Mouse (Mus musculus) intestine, postnatal 0 days (tissue): ENCODE measurements around the gene Hist2h3c2. TPM values are rescaled to one million over a fixed set of nuclear protein-coding genes. Genes with fewer than 3 reads are reported as not detected.
A peak's percentile ranks its signal among the peaks of the same experiment; 100 is the strongest.

Experiments
- ATAC-seq: fragments of 200-750 bp; cut with Nextera tagmentation; 2 replicates; pipeline ENCODE4 v1.8.0; 2017; ENCODE audit warnings: mild to moderate bottlenecking, moderate TSS enrichment, moderate library complexity
- H3K27ac ChIP-seq: fragments of 300-500 bp; sonication (generic); 2 replicates; pipeline ENCODE4 v1.5.1; 2014; ENCODE audit warnings: mild to moderate bottlenecking, low read depth, low read length, moderate library complexity
- H3K27me3 ChIP-seq: fragments of 300-500 bp; sonication (generic); replicated peaks from 2 replicates; pipeline ENCODE4 v1.6.1; 2014; ENCODE audit warnings: low read length, mixed read lengths; ENCODE audit not compliant: control insufficient read depth, insufficient read depth
- H3K36me3 ChIP-seq: fragments of 300-500 bp; sonication (generic); 2 replicates; pipeline ENCODE4 v1.6.1; 2014; ENCODE audit warnings: mild to moderate bottlenecking, moderate library complexity; ENCODE audit not compliant: control insufficient read depth, insufficient read depth
- H3K4me1 ChIP-seq: fragments of 300-500 bp; sonication (generic); replicated peaks from 2 replicates; pipeline ENCODE4 v1.6.1; 2014; ENCODE audit warnings: antibody characterized with exemption, low read length, mixed read lengths; ENCODE audit not compliant: control insufficient read depth, insufficient read depth
- H3K4me2 ChIP-seq: fragments of 300-500 bp; sonication (generic); replicated peaks from 2 replicates; pipeline ENCODE4 v1.6.1; 2014; ENCODE audit warnings: low read depth, mild to moderate bottlenecking, moderate library complexity
- H3K4me3 ChIP-seq: fragments of 300-500 bp; sonication (generic); 2 replicates; pipeline ENCODE4 v1.5.1; 2014; ENCODE audit warnings: low read depth, low read length
- H3K9ac ChIP-seq: fragments of 300-500 bp; sonication (generic); 2 replicates; pipeline ENCODE4 v1.6.1; 2014; ENCODE audit warnings: mild to moderate bottlenecking, low read depth, low read length
- H3K9me3 ChIP-seq: fragments of 300-500 bp; sonication (generic); 2 replicates; pipeline ENCODE4 v1.6.1; 2016; ENCODE audit warnings: mixed run types; ENCODE audit not compliant: control insufficient read depth
- CTCF ChIP-seq: sonication (generic); IDR thresholded peaks from 2 replicates; pipeline ENCODE4 v1.5.1; 2016; ENCODE audit warnings: low read depth, mild to moderate bottlenecking, control low read depth, antibody characterized with exemption, moderate library complexity
- WGBS: fragments of 180-500 bp; shearing (Covaris S2); extraction: QIAGEN DNeasy Blood & Tissue Kit; methylation state at CpG from one replicate; pipeline ENCODE4 v1.1.7; 2014; 5-methylcytosine and 5-hydroxymethylcytosine counted together
- polyA plus RNA-seq: library from polyadenylated mRNA; unstranded; fragments of >200 nt; fragmentation: Nextera tagmentation; extraction: Ambion mirVana; gene quantifications from 2 replicates; pipeline ENCODE4 v1.2.1, GENCODE M21; 2015

Hist2h3c2 gene
- polyA plus RNA-seq, 1 experiment from 2014 or later: 1.1 TPM

- 87% methylated on average over 8 of the region's 8 CpGs for WGBS
- H3K27me3 ChIP-seq: no peaks in the 10 kb centered on the region
- H3K9ac ChIP-seq: no peak overlapping the region
- no peaks in the 10 kb centered on the region; the same call in 1 of the 2 replicates for H3K4me1 ChIP-seq
- ATAC-seq: no peak
- H3K4me2 ChIP-seq: no peak overlapping the region
- H3K4me3 ChIP-seq: no peak overlapping the region
- no peak overlapping the region for H3K27ac ChIP-seq
- no peak for TF ChIP-seq CTCF
- H3K9me3 ChIP-seq: no peaks in the 10 kb centered on the region
- no peaks in the 10 kb centered on the region for H3K36me3 ChIP-seq
Observed at GRCm38 (mm10) chr3:96266132-96266710, 27.3 kb upstream of the Hist2h3c2 start.

- no peak for TF ChIP-seq CTCF
- H3K27ac ChIP-seq: peak overlapping the region; percentile 94; the same call in 1 of the 2 replicates
- H3K9me3 ChIP-seq: no peaks in the 10 kb centered on the region
- peak overlapping the region; percentile 85 for H3K4me2 ChIP-seq
- WGBS: 70% methylated on average over 7 of the region's 7 CpGs
- 0 out of 2 replicates have a peak overlapping the region, but pooled peaks have one; percentile 72 for H3K9ac ChIP-seq
- no peak overlapping the region for H3K4me3 ChIP-seq
- no peak for ATAC-seq
- no peaks in the 10 kb centered on the region for H3K4me1 ChIP-seq
- no peaks in the 10 kb centered on the region for H3K36me3 ChIP-seq
- no peaks in the 10 kb centered on the region for H3K27me3 ChIP-seq
Observed at GRCm38 (mm10) chr3:96264404-96264949, 25.6 kb upstream of the Hist2h3c2 start.

GRCm38 (mm10) chr3:96263558-96264403 lies 24.9 kb upstream of the Hist2h3c2 start:
- H3K9ac ChIP-seq: peak overlapping the region; percentile 72
- H3K27me3 ChIP-seq: no peaks in the 10 kb centered on the region
- H3K4me3 ChIP-seq: peak overlapping the region; percentile 62
- peak overlapping the region; percentile 94 for H3K27ac ChIP-seq
- WGBS: 4% methylated on average over 27 of the region's 27 CpGs
- peak overlapping the region; percentile 85 for H3K4me2 ChIP-seq
- no peak for TF ChIP-seq CTCF
- H3K36me3 ChIP-seq: no peaks in the 10 kb centered on the region
- ATAC-seq: peak; percentile 45
- no peaks in the 10 kb centered on the region for H3K9me3 ChIP-seq
- H3K4me1 ChIP-seq: no peaks in the 10 kb centered on the region

- peak within 1 kb of the TSS; percentile 94 for H3K27ac ChIP-seq
- peak; percentile 83 for ATAC-seq
- H3K9ac ChIP-seq: peak within 1 kb of the TSS; percentile 72
- peak; percentile 69 for TF ChIP-seq CTCF
- H3K4me3 ChIP-seq: peak within 1 kb of the TSS; percentile 62
- no peaks in the 10 kb centered on the region for H3K36me3 ChIP-seq
- no peaks in the 10 kb centered on the region for H3K4me1 ChIP-seq
- H3K4me2 ChIP-seq: peak within 1 kb of the TSS; percentile 85
- H3K9me3 ChIP-seq: no peaks in the 10 kb centered on the region
- under 1% methylated on average over 40 of the region's 40 CpGs for WGBS
- no peaks in the 10 kb centered on the region for H3K27me3 ChIP-seq
Observed at GRCm38 (mm10) chr3:96262979-96263550, 24.1 kb upstream of the Hist2h3c2 start, which contains the start of gene Hist2h4. Gene Hist2h4 (minus strand): TSS chr3:96263311.

GRCm38 (mm10) chr3:96262216-96262875 lies 23.4 kb upstream of the Hist2h3c2 start:
- no peak for TF ChIP-seq CTCF

More at GRCm38 (mm10) chr3:96262216-96262875, 23.4 kb upstream of the Hist2h3c2 start:
- H3K36me3 ChIP-seq: no peaks in the 10 kb centered on the region
- WGBS: under 1% methylated on average over 19 of the region's 19 CpGs
- H3K9ac ChIP-seq: peak overlapping the region; percentile 72
- H3K27me3 ChIP-seq: no peaks in the 10 kb centered on the region
- H3K4me2 ChIP-seq: peak overlapping the region; percentile 85
- H3K4me1 ChIP-seq: no peaks in the 10 kb centered on the region
- peak; percentile 42; the same call in 1 of the 2 replicates for ATAC-seq
- H3K9me3 ChIP-seq: no peaks in the 10 kb centered on the region
- H3K4me3 ChIP-seq: peak overlapping the region; percentile 62
- peak overlapping the region; percentile 94 for H3K27ac ChIP-seq
